Mouse (Mus musculus): ENCODE results near the gene Ptgis. TPM values are rescaled to one million over a fixed set of nuclear protein-coding genes. Genes with fewer than 3 reads are reported as not detected.
"Not testable (repeated sequence)": the region's sequence is repeated elsewhere in the genome, so short reads cannot be mapped to it uniquely, and the experiment has no call there.

Ptgis gene
- total RNA-seq, 1 experiment from 2014 or later = 17.1 TPM

DNA sequence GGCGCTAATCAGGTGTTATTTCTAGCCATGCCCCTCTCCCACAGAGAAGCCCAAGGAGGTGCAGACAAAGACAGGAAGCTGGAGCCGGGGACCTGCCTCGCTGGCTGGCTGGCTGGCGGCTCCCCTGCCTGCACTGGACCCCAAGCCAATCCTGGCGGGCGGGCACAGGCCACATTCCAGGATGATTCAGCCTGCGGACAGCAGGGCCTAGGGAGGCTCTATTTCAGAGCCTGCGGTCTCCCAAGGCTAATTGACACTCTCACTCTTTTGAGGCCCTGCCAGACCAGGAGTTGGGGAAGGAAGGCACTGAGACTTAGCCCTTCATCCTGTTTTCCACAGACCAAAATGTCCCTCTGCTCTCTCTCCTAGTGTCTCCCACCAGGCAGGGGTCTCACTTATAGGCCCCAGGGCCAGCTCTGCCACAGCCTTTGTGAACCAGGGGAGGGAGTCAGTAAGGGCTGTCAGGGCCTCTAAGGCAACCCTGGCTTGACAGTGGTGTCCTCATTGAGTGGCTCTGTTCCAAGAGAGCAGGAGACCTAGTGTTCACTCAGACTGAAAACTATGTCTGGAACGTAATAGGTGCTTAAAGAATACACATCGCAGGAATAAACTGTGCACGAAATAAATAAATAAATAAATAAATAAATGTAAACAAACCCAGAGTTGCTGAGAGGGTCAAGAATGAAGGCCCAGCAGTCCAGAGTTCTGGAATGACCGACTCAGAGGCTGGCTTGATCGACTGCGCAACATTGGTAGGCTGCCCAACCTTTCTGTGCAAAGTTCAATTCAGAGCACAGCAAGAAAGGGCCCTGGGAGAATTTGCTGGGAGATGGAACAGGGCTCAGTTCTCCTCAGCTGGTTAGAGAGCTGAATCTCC lies 8.0 kb downstream of the Ptgis start:
- peak; percentile 91 for DNase-seq

DNA sequence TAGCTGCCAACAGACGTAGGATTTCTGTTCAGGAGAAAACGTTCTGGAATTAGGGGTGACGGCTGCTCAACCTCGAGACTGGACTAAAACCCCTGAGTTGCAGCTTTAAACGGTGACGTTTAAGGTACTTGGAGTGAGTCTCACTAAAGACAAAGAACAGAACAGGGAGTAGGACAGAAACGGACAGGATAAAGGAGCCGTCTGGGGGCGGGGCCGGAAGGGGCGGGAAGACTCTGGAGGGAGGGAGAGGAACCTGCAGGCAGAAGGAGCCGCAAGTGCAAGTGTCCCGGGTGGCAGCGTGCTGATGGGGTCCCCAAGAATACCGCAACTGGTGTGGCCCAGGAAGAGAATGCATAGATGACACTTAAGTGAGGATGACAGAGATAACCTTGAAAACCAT lies 9.8 kb downstream of the Ptgis start:
- DNase-seq = peak; percentile 68

DNA sequence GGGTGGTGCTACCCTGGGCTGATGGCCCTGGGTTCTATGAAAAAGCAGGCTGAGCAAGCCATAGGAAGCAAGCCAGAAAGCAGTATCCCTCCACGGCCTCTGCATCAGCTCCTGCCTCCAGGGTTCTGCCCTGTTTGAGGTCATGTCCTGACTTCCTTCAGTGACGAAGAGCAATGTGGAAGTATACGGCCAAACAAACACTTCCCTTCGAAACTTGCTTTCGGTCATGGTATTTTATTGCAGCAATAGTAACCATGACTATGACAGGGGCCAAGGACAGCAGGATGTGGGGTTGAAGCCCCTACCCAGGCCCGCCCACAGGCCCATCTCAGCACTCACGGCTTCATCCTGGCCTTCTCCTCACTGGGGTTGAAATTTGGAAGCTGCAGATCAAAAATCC lies 15.5 kb downstream of the Ptgis start:
- no peak for DNase-seq

DNA sequence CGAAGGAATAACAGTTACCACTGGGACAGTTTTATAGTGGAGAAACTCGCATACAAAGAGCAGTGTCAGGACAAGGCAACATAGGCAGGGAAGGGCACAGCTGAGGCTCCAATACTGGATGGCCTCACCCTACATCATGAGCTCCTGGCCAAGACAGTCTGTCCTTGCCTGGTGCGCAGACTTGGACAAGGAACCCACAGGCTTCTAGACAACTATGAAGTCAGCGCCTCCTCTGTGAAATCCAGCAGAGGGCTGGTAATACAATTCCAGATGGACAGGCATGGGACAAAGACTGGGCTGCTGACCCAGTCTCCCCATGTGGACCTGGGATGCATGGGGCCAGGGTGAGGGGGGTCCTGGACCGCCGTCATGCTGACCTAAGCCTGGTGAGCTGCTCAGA lies 16.2 kb downstream of the Ptgis start:
- no peak for DNase-seq

DNA sequence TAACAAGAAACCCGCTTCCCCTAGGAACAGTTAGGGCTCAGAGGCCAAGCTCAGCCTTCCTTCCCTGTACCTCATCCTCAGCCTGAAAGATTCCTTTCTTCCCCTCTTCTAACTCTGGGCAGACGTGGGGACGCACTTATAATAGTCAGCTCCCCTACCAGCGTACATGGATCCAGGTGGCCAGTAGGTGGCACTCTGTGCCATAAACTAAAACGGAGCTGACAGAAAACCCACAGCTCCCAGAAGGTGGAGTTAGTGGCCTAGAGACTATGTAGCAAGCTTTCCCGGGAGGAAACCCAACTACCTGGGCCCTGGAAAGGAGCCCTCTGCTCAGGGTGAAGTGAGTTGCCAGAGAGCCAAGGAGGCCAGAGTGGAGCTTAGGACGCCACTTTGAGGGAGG lies 18.3 kb downstream of the Ptgis start:
- DNase-seq = peak; percentile 87

DNA sequence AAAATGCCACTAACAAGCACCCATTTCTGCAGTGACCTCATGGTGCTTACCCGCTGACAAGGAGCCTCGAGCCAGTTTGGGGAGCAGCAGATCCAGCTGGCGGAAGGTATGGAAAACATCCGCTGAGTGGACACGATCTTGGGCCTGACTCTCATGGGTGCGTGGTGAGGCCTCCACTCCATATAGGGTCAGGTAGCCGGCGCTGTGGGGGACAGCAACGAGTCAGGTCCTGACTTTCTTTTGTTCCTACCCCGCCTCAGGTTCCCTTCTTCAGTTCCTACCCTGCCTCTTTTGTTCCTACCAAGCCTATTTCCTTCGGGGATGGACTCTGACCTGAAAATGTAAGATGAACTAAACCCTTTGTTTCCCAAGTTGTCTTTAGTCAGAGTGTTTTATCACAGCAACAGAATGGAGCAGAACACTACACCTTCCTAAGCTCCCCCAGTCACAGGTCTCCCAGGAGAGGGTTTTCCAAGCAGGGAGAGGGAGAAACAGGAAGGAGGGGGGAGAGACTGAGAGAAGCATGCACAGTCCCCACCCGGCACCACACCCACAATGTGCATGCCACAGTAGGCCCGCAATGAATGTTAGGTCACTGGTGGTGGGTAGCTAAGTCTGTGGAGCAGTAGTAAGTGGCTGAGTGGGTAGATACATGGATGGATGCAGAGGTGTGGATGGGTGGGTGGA lies 19.1 kb downstream of the Ptgis start:
- no peak for DNase-seq

DNA sequence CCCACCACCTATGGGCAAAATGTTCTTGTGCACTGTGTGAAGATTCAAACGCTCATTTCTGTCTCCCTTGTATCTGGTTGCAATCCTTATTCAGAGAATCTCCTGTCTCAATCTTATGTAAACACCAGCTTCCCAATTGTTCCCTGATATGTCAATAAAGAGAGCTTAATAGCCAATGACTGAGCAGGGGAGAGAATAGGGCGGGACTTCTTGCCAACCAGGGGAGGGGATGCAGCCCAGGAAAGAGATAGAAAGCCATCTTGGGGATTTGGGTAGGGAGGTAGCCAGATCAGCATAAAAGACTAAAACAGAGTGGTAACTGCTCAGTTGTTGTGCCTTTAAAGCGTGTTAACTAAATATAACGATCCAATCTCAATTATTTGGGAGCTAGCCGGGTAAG lies 19.7 kb downstream of the Ptgis start:
- DNase-seq = no peak

DNA sequence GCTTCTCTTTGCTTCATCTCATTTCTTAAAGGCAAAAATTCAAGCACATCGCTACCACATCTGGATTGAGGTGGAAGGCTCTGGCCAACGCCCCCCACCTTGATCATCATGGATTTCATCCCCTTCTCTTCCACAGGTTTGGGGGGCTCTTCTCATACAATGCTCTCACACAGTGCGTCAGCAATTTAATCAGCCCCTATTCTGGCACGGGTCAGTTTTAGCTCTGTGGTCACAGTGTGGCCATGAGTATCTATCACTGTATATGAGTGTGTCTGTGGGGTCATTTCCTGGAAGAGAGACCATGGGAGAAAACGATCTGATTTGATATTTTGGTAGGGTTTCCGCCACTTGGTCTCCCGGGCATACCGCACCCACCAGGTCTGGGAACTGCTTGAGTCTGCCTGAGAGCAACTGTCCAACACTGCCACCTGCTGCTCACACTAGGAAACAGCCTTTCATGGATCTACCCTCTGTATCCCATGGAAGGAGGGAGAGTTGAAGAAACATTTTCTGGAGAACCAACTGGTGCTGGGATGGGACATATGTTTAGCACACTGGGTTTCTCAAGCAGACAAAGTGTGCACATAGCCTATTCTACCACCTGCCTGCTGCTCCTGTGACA lies 21.1 kb downstream of the Ptgis start:
- DNase-seq = peak; percentile 88

DNA sequence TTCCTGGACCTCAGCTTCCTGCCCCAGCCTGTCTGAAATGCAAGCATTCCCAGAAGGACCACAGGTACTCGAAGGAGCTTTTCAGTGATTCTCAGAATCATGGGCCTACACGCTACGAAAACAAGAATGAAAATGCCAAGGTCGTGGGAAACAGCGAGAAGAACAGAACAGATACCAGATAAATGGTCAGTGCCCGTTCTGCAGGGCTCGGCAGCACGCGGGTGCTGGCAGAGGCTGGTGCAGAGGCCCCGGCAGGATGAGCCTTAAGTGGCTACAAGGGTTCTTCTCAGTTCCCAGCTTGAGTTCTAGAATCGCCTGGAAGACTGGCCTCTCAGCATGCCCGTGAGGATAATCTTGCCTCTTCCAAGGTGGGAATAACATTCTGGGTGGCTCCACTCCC lies 26.7 kb downstream of the Ptgis start:
- peak; percentile 54 for DNase-seq

DNA sequence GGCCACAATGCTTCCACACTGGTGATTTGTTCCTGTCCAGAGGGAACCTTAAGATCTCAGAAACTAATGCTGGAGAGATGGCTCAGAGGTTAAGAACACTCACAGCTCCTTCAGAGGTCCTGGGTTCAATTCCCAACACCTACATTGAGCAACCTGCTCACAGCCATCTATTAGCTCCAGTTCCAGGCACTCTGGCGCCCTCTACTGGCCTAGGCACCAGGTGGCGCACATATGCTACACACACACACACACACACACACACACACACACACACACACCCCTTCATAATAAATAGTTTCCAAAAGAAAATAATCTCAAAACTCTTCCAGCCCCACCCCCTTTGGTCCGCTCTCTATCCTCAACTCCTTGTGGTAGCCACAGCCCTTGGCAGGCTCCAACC lies 27.3 kb downstream of the Ptgis start:
- DNase-seq = peak; percentile 67

DNA sequence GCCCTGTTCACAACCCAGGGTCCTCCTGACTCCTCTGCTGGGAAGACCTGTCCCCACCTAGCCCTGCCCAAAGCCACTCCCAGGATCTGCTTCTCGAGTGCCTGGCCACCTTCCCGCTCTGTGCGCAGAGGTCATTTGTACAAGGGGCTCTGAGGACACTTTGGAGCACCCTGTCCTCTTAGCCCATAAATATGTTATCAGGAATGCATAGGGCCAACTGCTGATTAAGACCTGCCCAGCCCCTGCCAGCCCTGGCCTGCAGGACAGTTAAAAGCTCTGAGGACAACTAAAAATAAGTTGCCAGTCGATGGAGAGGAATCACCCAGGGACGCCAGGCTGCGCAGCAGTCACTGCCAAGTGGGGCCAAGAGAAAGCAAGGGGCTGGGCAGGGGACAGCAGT lies 27.9 kb downstream of the Ptgis start:
- DNase-seq = no peak

DNA sequence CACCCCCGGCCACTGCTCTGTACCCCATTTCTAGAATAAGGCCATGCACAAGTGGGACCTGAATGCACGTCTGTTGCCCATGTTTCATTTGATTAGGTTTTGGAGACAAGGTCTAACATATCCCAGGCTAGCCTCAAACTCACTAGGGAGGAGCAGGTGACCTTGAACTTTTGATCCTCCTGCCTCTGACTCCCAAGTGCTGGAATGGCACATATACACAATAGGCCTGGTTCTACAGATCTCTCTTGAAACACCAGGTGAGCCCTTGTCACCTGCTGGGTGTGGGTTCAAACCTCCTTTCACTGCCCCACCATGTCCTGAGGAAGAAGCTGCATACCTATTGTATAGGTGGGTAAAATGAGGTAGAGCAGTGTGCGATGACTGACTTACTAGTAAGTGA lies 28.3 kb downstream of the Ptgis start:
- no peak for DNase-seq

DNA sequence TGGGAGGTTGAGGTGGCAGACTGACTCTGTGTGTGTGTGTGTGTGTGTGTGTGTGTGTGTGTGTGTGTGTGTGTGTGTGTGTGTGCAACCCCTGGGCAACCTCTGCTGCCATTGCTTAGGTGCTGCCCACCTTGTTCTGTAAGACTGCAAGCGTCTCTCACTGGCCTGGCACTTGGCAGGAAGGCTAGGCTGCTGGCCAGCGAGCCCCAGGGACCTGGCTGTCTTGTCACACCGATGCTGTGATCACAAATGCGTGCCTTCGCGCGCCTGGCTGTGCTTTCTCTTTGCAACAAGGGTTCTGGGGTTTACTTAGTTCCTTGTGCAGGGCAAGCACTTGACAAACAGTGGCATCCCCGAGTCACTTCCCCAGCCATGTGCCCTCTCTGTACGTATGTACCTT lies 30.5 kb downstream of the Ptgis start:
- peak; percentile 45 for DNase-seq

DNA sequence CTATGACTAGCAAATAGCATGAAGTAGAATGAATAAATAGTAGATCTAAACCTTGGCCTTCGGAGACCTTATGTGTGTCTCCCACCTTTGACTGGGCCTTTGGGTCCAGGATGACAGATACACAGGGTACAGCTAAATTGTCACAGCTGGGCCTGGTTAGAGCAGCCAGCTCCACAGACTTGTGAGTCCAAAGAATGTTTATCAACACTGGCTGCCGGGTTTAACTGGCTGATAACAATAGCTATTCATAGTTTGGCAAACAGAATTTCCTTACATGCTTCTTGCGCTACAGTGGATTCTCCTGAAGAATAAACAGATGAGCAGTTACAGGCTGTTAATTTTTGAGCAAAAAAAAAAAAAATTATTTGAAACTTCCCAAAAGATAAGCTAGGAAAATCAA lies 31.4 kb downstream of the Ptgis start:
- DNase-seq = no peak

DNA sequence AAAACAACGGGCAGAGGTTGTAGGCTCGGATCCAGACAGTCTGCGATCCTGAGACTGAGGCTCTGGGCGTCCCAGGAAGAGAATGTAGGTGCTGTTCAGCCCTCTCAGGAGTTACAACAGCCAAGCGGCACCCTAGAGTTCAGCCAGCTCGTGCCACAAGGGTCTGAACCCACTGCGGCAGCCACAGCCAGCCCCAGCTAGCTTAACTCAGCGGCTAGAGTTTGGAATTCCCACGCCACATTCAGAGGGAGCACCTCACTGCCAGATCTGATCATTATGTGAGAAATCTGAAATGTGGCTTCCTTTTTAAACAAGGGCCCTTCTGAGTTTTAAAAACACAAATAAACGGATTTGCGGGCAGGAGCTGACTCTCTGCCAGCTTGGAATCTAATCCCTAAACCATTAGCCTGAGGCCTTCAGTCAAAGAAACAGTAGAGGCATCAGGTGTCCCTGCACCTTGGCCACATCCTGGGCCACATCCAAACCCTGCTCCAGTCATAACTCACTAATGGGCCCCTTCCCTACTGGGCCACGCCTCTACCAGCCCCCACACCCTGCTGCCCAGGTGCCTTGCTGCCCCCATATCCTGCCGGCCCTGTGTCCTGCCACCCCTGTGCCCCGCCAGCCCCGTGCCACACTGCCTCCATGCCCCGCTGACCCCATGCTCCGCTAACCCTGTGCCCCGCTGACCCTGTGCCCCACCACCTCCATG lies 34.3 kb downstream of the Ptgis start:
- DNase-seq = no peak

DNA sequence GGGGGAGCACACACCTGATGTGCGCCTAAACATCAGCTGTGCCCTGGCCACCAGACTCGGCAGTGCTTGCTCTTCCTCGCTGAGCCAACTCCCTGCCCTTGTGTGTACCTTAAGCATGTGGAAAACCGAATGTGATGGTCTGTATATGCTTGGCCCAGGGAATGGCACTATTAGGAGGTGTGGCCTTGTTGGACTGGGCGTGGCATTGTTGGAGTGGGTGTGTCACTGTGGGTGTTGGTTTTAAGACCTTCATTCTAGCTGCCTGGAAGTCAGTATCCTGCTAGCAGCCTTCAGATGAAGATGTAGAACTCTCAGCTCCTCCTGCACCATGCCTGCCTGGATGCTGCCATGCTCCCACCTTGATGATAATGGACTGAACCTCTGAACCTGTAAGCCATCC lies 35.7 kb downstream of the Ptgis start:
- not testable (repeated sequence) for DNase-seq

DNA sequence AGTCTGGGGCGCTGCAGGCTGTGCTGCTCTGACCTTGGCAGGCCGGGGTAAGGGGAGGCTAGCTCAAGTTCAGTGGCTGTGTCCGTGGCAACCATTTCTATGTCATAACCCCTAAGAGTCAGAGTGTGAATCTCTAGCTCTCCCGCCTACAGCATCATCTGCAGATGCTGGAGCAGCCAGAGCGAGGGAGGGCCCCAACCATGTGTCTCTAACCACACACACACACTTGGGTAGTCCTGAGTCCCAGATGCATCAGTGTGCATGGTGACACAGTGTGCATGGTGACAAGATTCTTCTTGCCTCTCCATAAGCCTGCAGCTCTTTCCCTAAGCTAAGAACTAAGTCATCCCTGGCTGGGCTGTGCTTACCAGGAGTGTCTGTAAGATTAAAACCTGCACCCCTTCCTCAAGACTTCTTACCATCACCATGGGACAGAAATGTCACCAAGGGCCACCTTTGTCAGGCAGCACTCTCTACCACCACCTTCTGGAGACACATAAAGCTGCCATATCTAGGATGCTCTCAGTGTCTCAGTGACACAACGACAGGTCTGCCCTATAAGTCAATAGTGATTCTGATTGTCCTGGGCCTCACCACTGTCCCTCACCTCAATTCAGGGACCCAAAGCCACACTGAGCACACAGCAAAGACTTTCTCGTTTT lies 36.8 kb downstream of the Ptgis start:
- DNase-seq = no peak

DNA sequence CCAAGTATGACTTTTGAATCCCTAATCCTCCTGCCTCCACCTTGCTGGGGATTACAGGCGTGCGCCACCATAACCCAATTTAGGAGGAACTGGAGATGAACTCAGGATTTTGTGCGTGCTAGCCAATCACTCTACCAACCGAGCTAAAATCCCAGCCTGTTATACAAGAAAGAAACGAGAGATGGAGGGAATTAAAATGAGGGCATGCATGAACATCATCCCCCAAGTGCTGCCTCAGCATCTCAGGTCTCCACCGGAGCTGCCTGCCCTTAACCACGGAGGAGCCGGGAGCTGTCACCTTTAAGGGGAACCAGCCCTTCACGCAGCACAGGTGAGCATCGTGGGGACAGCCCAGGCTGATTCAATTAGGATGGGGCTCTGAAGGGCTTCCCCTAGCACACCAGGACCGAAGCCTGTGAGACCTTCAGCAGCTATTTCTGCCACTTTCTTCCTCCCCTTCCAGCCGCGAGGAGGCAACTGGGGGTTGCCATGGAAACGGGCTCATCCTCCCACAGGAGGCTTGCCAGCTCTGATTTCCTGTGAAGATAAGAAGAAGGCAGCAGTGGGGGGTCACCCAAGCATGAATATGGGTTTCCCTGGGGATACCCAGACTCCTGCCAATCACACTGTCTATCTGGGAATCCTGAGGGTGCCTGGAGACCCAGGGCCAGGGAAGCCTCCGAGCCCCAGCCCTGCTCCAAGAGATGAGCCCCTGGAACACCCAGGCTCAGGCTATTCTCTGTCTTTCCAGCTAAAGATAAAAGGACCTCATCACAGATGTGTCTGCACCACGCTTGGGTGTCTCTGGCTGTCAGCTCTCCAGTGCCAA lies 38.7 kb downstream of the Ptgis start:
- peak; percentile 52 for DNase-seq

DNA sequence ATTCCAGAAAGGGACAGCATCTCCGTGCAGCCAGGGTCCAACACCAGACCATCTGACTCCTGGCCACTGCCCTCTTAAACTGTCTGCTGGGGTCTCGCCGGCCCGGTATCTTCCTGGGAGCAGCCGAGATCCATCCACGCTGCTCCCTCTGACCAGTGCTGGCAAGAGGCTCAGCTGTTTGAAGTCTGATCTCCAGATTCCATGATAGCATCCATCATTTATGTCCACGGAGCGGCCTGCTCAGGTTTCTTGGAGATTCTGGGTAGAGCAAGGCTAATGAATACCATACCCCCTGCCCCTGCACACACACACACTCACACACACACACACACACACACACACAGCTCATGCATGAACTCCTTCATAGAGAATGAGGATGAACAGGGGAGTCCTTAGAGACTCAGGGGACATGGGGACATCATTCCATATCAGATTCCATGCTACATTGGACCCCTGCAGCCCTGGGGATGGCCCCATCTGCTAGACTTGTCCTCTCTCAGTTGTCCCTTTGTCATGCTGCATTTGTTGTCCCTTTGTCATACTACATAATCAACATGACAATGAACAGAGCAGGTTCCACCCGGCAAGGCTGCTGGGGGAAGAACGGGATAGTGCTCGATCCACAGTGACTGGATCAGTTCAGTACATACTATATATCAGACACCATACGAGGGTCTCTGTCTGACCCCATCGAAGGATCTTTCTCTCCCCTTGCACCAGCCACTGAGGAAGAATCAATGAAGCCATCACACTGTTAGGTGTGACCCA lies 41.6 kb downstream of the Ptgis start:
- no peak for DNase-seq

DNA sequence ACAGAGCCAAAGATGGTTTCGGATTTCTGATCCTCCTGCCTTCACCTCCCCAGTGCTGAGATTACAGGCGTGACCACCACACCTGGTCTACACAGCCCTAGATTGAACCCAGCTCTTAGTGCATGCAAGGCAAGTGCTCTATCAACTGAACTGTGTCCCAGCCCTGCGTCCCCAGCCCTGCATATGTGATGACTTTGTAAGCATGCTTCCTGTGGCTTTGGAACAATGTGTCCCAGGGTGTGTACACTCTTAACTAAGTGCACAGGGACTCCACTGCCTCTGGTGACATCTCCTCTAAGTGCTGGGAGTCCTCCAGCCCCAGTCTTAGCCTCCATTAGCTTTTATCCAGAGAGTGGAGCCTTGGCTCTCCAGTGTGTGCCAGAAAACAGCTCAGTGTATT lies 47.0 kb downstream of the Ptgis start:
- DNase-seq = no peak

DNA sequence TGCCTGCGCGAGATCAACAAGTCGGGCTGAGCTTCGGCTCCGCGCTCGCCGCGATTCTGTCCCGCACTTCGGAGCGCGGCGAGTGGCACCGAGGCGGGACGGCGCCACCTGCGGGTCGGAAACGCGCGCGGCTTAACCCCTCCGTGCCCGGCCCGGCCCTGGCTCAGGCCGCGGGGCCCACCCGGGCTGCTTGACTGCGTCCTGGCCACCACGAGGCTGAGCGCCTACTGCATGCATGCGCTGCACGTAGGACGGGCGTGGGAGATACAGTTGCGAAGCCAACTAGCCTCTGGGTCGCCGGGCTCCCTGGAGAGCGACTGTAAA lies 50.4 kb downstream of the Ptgis start, which contains the start of gene Kcnb1:
Gene Kcnb1, minus strand, starts transcription at position 80 of the 324 bp plus-strand sequence.
- DNase-seq = peak; percentile 86

Measured in adrenal gland, postnatal 14 days (tissue).